ENCODE assay signal across 10 mouse cellular contexts in the genomic region with DNA sequence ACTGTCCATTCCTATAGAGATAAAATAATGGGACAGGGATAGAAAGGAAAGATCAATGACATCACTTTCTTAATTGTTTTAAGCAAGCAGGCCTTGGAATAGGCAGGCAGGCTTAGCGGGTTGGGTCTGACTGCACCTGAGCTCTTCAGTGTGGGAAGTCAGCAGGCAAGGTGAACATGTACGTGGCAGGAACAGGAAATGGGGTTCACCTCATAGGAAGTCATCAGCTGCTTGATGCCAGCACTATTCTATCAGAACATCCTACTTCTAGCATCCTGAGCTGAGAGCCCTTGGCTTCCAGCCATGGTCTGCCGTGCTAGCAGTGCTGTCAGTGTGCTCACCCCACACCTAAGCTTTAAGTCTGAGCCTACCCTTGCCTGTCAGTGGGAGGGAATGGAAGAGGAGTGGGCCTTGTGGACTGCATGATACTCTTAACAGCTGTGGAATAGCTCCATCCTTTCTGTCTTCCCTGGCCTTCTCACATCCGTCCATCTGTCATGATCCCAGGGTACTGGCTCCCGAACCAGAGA. TPM values are rescaled to one million over a fixed set of nuclear protein-coding genes. Genes with fewer than 3 reads are reported as not detected.
"Had no signal": no experiment of that assay in that cellular context is flagged by ENCODE, and none has a peak within 500 bp of the region (broad histone marks: within the 10 kb centered on the region; RNA-seq: fewer than 3 reads in every experiment).

No protein-coding gene starts in this region.

RNA-seq across cellular contexts. Expression of gene Gm29094, which starts 39.9 kb away (rescaled TPM):
- polyA plus RNA-seq: limb, embryonic 10.5 days; limb, embryonic 13.5 days; liver, embryonic 12.5 days; lung, embryonic 15.5 days; midbrain, postnatal 0 days; neural tube, embryonic 11.5 days; small intestine, adult 2 months; spleen, adult 2 months; testis, adult 2 months; urinary bladder, adult 2 months had no signal

RNA-seq across cellular contexts. Expression of gene Bcl2a1b, which starts 40.0 kb away (rescaled TPM):
- polyA plus RNA-seq: testis, adult 2 months had no signal
